Mouse (Mus musculus): ENCODE results near the gene Adprh.

DNA sequence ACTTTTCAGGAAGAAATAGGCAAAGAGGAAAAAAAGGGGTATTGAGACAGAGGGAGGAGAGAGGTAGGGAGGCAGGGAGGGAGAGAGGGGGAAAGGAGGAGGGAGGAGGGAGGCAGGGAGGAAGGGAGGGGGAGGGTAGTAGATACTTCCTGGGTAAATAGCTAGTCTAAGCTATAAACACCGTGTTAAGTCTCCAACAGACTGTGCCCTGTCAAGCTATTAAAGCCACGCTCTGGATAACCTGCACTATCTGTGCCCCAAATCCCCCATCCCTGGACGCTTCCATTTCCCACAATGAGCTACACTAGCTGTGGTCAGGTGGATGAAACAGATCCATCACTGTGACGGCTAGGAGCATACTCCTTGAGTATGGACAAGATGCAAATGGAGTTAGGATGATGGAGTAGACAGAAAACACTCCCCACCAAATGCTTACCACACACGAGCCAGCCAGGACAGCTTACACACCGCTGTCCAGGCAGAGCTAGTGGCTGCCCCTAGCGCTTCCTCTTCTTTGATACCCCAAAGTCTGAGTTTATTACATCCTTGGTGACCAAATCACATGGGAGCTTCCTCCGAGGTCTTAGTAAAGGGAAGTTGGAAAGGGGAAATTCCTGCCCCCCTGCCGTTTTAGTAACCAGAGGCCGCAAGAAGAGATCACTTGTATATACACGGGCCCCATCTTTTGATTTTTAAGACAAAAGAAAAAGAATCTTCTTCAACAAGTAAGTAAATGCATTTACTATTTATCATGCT lies 4.5 kb upstream of the Adprh start:
- TF ChIP-seq CTCF (IDR thresholded peaks at IDR 0.05) (no peak), EP300 (IDR thresholded peaks at IDR 0.05; ENCODE audit: insufficient read depth, low read depth, low read length) (no peak), POLR2A (IDR thresholded peaks at IDR 0.05; ENCODE audit: insufficient read depth, low read depth, low read length) (no peak)

All from heart, adult 2 months (tissue).